Mouse (Mus musculus) liver, embryonic 14.5 days (tissue): ENCODE measurements around the gene Padi4. TPM values are rescaled to one million over a fixed set of nuclear protein-coding genes. Genes with fewer than 3 reads are reported as not detected.

Experiments used
- ATAC-seq: fragments of 200-750 bp; cut with Nextera tagmentation; 2 replicates; pipeline ENCODE4 v1.8.0; 2017; ENCODE audit warnings: moderate number of reproducible peaks, mild to moderate bottlenecking, moderate library complexity; ENCODE audit not compliant: insufficient read depth
- DNase-seq, 3 experiments: peaks; one replicate each; pipeline ENCODE4 v3.0.0-alpha.2; 2012 to 2013; ENCODE audit warnings: low read depth in 3 of 3, low spot score in 3 of 3
- H3K27ac ChIP-seq: fragments of 300-500 bp; sonication (generic); 2 replicates; pipeline ENCODE4 v1.5.1; 2014; ENCODE audit warnings: moderate library complexity, mild to moderate bottlenecking, control low read depth, inconsistent platforms
- H3K27me3 ChIP-seq: fragments of 300-500 bp; sonication (generic); 2 replicates; pipeline ENCODE4 v1.6.1; 2014; ENCODE audit warnings: mild to moderate bottlenecking, low read length, moderate library complexity; ENCODE audit not compliant: control insufficient read depth, insufficient read depth
- H3K36me3 ChIP-seq: fragments of 300-500 bp; sonication (generic); replicated peaks from 2 replicates; pipeline ENCODE4 v1.6.1; 2014; ENCODE audit warnings: low read depth; ENCODE audit not compliant: control insufficient read depth, insufficient read depth
- H3K4me1 ChIP-seq, 2 experiments: fragments of 200-500 bp in 1 of 2; fragments of 300-500 bp in 1 of 2; sonication (generic) in 1 of 2; replicated peaks; 2 replicates each; pipeline ENCODE4 v1.6.1; 2012 to 2014; ENCODE audit warnings: antibody characterized with exemption in 1 of 2, inconsistent platforms in 1 of 2, low read length in 1 of 2; ENCODE audit not compliant: control insufficient read depth in 2 of 2, insufficient read depth in 2 of 2
- H3K4me2 ChIP-seq: fragments of 300-500 bp; sonication (generic); 2 replicates; pipeline ENCODE4 v1.6.1; 2014; ENCODE audit warnings: low read depth, mild to moderate bottlenecking, control low read depth, moderate library complexity
- H3K4me3 ChIP-seq, 2 experiments: fragments of 200-500 bp in 1 of 2; fragments of 300-500 bp in 1 of 2; sonication (generic) in 1 of 2; 2 replicates each; pipeline ENCODE4 v1.5.1; 2012 to 2014; ENCODE audit warnings: low read depth in 2 of 2, low read length in 2 of 2, mild to moderate bottlenecking in 2 of 2, control low read depth in 1 of 2, inconsistent platforms in 1 of 2, moderate library complexity in 1 of 2; ENCODE audit not compliant: insufficient read depth in 1 of 2
- H3K9ac ChIP-seq: fragments of 300-500 bp; sonication (generic); replicated peaks from 2 replicates; pipeline ENCODE4 v1.6.1; 2014; ENCODE audit warnings: mild to moderate bottlenecking, control low read depth, moderate library complexity
- H3K9me3 ChIP-seq: fragments of 300-500 bp; sonication (generic); 2 replicates; pipeline ENCODE4 v1.6.1; 2016; ENCODE audit warnings: low read length, mixed read lengths; ENCODE audit not compliant: control insufficient read depth
- CTCF ChIP-seq: IDR thresholded peaks from 2 replicates; pipeline ENCODE4 v1.5.1; 2016; ENCODE audit warnings: antibody characterized with exemption, low read depth, control low read depth
- EP300 ChIP-seq: IDR thresholded peaks from 2 replicates; pipeline ENCODE4 v1.6.1; 2016; ENCODE audit warnings: antibody characterized with exemption, low read depth
- WGBS: fragments of 180-500 bp; shearing (Covaris S2); extraction: QIAGEN DNeasy Blood & Tissue Kit; methylation state at CpG from one replicate; pipeline ENCODE4 v1.1.7; 2014; ENCODE audit not compliant: insufficient replicate concordance; 5-methylcytosine and 5-hydroxymethylcytosine counted together
- polyA plus RNA-seq, 2 experiments: library from polyadenylated mRNA; depleted of rRNA in 1 of 2; stranded (reverse) in 1 of 2; unstranded in 1 of 2; fragments of >200 nt; fragmentation: Nextera tagmentation in 1 of 2; extraction: Ambion mirVana in 1 of 2; gene quantifications; 2 replicates each; pipeline versions ENCODE4 v1.2.1 to v1.2.3; 2012 to 2014

Gene Padi4
- polyA plus RNA-seq, 2 experiments = 0.34 to 0.58 TPM

DNA sequence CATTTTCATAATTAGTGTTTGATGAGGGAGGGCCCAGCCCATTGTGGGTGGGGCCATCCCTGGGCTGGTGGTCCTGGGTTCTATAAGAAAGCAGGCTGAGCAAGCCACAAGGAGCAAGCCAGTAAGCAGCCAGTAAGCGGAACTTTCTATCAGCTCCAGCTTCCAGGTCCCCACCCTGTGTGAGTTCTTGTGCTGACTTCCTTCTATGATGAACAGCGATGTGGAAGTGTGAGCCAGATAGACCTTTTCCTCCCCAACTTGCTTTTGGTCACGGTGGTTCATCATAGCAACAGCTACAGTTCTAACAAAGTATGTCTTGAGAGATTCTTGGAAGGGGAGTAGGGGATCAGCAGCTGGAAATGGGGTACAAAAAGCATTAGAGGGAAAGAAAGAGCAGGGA, 8.1 kb downstream of the Padi4 start:
- Histone ChIP-seq H3K27ac (no peak overlapping the region), H3K4me1 (peaks cover 0 to 2% of the 10 kb centered on the region in 2 experiments; a peak in 2 of 4 replicates), H3K4me2 (no peak overlapping the region), H3K9me3 (no peaks in the 10 kb centered on the region), H3K36me3 (no peaks in the 10 kb centered on the region), H3K9ac (no peak overlapping the region), H3K4me3 (no peak overlapping the region), H3K27me3 (no peaks in the 10 kb centered on the region)
- ATAC-seq = no peak
- WGBS = 24% methylated on average over 3 of the region's 3 CpGs
- DNase-seq = no peak
- TF ChIP-seq EP300 (no peak), CTCF (no peak)

DNA sequence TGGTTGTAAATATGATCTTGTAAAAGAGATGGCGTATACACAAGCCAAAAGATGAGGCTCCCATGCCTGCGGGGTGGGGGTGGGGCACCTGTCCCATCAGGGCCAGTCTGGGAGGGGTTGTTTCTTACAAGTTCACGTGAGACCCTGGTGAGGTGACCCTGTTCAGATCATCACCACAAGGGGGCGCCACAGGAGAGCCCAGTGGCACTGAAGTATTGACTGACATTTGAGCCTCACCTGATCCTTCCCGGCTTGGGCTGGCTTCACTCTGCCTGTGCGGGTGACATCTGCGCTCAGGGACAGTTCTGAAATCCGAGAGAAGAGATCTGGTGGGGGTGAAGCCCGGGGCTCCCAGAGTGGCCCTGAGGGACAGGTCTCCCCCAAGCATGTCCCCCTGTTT, 10.9 kb downstream of the Padi4 start:
- Histone ChIP-seq H3K9ac (no peak overlapping the region), H3K36me3 (no peaks in the 10 kb centered on the region), H3K4me1 (no peaks in the 10 kb centered on the region), H3K9me3 (no peaks in the 10 kb centered on the region), H3K4me2 (no peak overlapping the region), H3K27ac (no peak overlapping the region), H3K4me3 (no peak overlapping the region), H3K27me3 (no peaks in the 10 kb centered on the region)
- DNase-seq (peak in 1 of 3 experiments; percentile 31), ATAC-seq (no peak)
- TF ChIP-seq EP300 (no peak), CTCF (peak; percentile 88)
- WGBS = 11% methylated on average over 9 of the region's 9 CpGs

DNA sequence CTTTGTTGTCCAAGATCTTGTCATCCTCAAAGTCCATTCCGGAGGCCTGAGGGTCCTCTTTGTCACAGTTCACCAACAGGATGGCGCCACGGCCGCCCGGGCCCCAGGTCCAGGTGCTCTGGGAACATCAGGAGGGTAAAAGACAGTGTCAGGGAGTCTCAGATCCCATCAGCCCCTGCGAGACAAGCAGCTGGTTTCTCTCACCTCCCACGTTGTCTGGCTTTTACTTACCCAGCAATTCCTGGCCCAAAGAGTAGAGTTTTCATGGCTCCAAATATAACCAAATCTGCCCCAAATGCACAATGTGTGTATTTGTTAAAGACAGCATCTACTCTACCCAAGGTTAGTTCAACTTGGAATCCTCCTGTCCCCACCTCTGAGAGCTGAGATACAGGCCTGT, 12.4 kb downstream of the Padi4 start:
- TF ChIP-seq CTCF = no peak
- no peak for TF ChIP-seq EP300
- ATAC-seq = no peak
- Histone ChIP-seq H3K9me3 (no peaks in the 10 kb centered on the region), H3K27ac (no peak overlapping the region), H3K36me3 (no peaks in the 10 kb centered on the region), H3K9ac (no peak overlapping the region), H3K4me3 (no peak overlapping the region), H3K27me3 (no peaks in the 10 kb centered on the region), H3K4me1 (no peaks in the 10 kb centered on the region), H3K4me2 (no peak overlapping the region)
- 63% methylated on average over 7 of the region's 7 CpGs for WGBS
- no peak for DNase-seq

DNA sequence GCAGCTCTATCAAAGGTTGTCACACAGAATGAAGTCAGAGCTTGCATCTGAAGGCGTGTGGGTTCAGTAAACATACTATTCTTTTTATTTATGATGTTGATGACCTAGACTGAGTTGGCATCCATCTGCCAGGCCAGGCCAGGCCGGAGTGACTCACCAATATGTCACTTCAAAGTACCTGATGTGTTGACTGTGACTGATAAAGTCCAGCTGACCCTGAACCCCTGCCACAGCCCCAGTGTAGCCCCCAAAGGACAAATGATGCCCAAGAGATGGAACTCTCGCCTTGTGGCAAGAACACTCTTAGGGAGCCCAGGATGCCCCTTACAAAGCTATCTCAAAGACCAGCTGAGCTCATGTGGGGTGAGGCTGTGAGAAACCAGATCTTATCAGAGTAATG, 18.2 kb downstream of the Padi4 start:
- Histone ChIP-seq H3K9ac (no peak overlapping the region), H3K4me1 (no peaks in the 10 kb centered on the region), H3K36me3 (no peaks in the 10 kb centered on the region), H3K27ac (no peak overlapping the region), H3K4me2 (no peak overlapping the region), H3K9me3 (no peaks in the 10 kb centered on the region), H3K4me3 (no peak overlapping the region), H3K27me3 (no peaks in the 10 kb centered on the region)
- ATAC-seq (no peak), DNase-seq (no peak)
- TF ChIP-seq EP300 = no peak
- 54% methylated on average over 3 of the region's 3 CpGs for WGBS

DNA sequence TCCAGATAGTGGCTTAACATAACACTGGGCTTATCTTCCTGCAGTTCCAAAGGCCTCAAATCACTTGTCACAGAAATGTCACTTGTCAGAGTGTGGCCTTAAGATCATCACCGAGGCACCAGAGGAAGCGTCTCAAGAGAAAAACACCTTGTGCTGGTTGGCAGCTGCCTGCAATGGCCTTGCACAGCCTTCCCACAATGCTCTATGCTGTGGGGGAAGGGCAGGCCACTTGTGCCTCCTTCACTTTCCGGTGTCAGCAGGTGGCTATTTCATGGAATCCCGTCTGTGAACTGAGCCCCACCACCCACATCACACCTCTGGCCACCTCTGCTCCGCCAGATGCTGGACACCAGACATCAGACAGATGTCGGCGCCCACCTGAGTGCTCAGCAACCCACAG, 20.7 kb downstream of the Padi4 start:
- no peak overlapping the region for H3K9ac ChIP-seq
- 45% methylated on average over 7 of the region's 7 CpGs for WGBS
- H3K4me1 ChIP-seq = no peaks in the 10 kb centered on the region
- H3K4me2 ChIP-seq = no peak overlapping the region
- H3K9me3 ChIP-seq = no peaks in the 10 kb centered on the region
- H3K27me3 ChIP-seq = no peaks in the 10 kb centered on the region
- no peak overlapping the region for H3K4me3 ChIP-seq
- no peaks in the 10 kb centered on the region for H3K36me3 ChIP-seq
- no peak overlapping the region for H3K27ac ChIP-seq
- DNase-seq = no peak
- no peak for TF ChIP-seq EP300
- no peak for ATAC-seq

DNA sequence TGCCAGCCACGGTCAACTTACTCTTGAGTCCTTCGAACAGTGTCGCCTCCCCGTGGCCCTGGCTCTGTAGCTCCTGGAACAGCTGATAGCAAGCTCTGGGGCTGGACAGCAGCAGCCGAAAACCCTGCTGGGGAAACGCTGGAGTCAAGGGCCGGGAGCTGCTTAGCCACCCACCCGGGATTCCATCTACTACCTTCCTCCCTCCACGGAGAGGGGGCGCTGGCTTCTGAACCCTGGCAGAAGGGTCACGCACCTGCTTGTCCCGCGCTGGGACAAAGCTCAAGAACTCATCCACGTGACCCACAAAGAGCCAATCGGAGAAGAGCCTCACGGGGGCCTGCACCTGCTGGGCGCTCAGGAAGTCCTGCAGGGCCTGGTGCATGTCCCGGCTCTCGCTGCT, 23.7 kb downstream of the Padi4 start:
- H3K9me3 ChIP-seq = no peaks in the 10 kb centered on the region
- H3K4me3 ChIP-seq = no peak overlapping the region
- peak overlapping the region; percentile 41; the same call in 1 of the 2 replicates for H3K4me2 ChIP-seq
- no peaks in the 10 kb centered on the region for H3K27me3 ChIP-seq
- 13% methylated on average over 19 of the region's 19 CpGs for WGBS
- DNase-seq = no peak
- no peaks in the 10 kb centered on the region for H3K36me3 ChIP-seq
- H3K27ac ChIP-seq = no peak overlapping the region
- no peaks in the 10 kb centered on the region for H3K4me1 ChIP-seq
- TF ChIP-seq CTCF (peak; percentile 38), EP300 (no peak)
- H3K9ac ChIP-seq = no peak overlapping the region
- ATAC-seq = no peak
